Mouse (Mus musculus): ENCODE data around the gene Hist1h3b.

Hist1h3b gene

GRCm38 (mm10) chr13:23778339-23778738, 26.3 kb downstream of the Hist1h3b start:
- no peak for DNase-seq (ENCODE audit: low spot score in 2 of 2)

GRCm38 (mm10) chr13:23779025-23779424, 27.0 kb downstream of the Hist1h3b start:
- DNase-seq (ENCODE audit: low spot score in 2 of 2): no peak

- DNase-seq (ENCODE audit: low spot score in 2 of 2): peak in 1 of 2 experiments; percentile 12
Measured at GRCm38 (mm10) chr13:23792520-23792919, 40.5 kb downstream of the Hist1h3b start.

GRCm38 (mm10) chr13:23799405-23799804, 47.3 kb downstream of the Hist1h3b start:
- DNase-seq (ENCODE audit: low spot score in 2 of 2): peak; percentile 3 to 7

All from heart, adult 9 months (tissue).